Mouse (Mus musculus): ENCODE results near the gene Rab1a.

- TF ChIP-seq CTCF (IDR thresholded peaks at IDR 0.05; ENCODE audit: low read depth) (no peak), EP300 (IDR thresholded peaks at IDR 0.05; ENCODE audit: low read depth) (no peak)
Measured at GRCm38 (mm10) chr11:20239279-20239861, 38.1 kb downstream of the Rab1a start.
